Mouse (Mus musculus) cerebellum, adult 2 months (tissue): ENCODE measurements around the gene Sh3glb2.

Experiments used
- CTCF ChIP-seq: fragments of 200-500 bp; IDR thresholded peaks from 2 replicates; pipeline ENCODE4 v1.5.1; 2011; ENCODE audit warnings: low read depth, mild to moderate bottlenecking, control low read depth, low read length, moderate library complexity, borderline replicate concordance; ENCODE audit not compliant: insufficient read depth
- POLR2A ChIP-seq: fragments of 200-500 bp; IDR thresholded peaks from 2 replicates; pipeline ENCODE4 v1.6.1; 2011; ENCODE audit warnings: low read length, control low read depth, borderline replicate concordance; ENCODE audit not compliant: insufficient read depth

GRCm38 (mm10) chr2:30357552-30358510 is 1.3 kb downstream of the Sh3glb2 start:
- TF ChIP-seq CTCF (no peak), POLR2A (no peak)
